ENCODE assay signal across 16 mouse cellular contexts in the genomic region with DNA sequence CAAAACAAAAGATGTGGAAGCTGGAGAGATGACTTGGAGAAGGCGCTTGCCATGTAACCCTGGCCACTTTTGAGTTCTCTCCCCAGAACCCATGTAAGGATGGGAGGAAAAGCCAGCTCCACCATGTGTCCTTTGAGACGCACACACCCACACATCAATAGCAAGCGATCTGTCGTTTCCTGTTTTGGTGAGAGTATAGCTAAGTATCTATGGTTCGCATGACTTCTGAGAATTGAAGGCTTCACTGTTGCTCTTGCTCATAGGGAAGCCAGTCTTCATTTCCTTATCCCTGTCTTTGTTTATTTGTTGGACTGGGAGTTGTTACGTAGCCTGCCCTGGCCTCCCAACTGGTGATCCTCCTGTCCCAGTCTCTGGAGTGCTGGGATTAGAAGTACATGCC.
"Had no signal": no experiment of that assay in that cellular context is flagged by ENCODE, and none has a peak within 500 bp of the region (broad histone marks: within the 10 kb centered on the region; RNA-seq: fewer than 3 reads in every experiment).

No protein-coding gene starts in this region.

- H3K4me2 ChIP-seq: liver, embryonic 13.5 days; midbrain, embryonic 11.5 days; neural tube, embryonic 13.5 days had no signal

- H3K9ac ChIP-seq: liver, embryonic 13.5 days; neural tube, embryonic 13.5 days had no signal

- H3K4me3 ChIP-seq: liver, embryonic 13.5 days; neural tube, embryonic 13.5 days had no signal

- H3K4me1 ChIP-seq: liver, embryonic 13.5 days; neural tube, embryonic 13.5 days had no signal

- H3K9me3 ChIP-seq: liver, embryonic 13.5 days; neural tube, embryonic 13.5 days had no signal

- H3K27me3 ChIP-seq: liver, embryonic 13.5 days; neural tube, embryonic 13.5 days had no signal

- DNase-seq: kidney, adult 11 months; kidney, adult 9 months; kidney, postnatal 14 days; kidney, postnatal 4 days; liver, embryonic 13.5 days; lung, adult 2 months; lung, postnatal 14 days; lung, postnatal 4 days; midbrain, embryonic 14.5 days; retina, postnatal 1 day; right cerebral cortex, postnatal 25 days; spleen, adult 18-20 months; thymus, postnatal 25 days had no signal

- H3K27ac ChIP-seq: liver, embryonic 13.5 days; neural tube, embryonic 13.5 days; stomach, postnatal 0 days had no signal
